Mouse (Mus musculus): ENCODE results near the gene Ethe1.

Gene Ethe1

GRCm38 (mm10) chr7:24595464-24595863, 8.1 kb downstream of the Ethe1 start:
- ChIA-PET CTCF (interaction anchor here in 2 of 4 experiments (1.1 to 2.3 kb wide), 2 partner anchors 31 to 40 kb away, joined by 6 to 8 read pairs; no protein-coding TSS in a partner anchor), POLR2A (interaction anchor here in 3 of 4 experiments (0.7 to 1.6 kb wide), 5 partner anchors 10 to 24 kb away, joined by 3 to 4 read pairs (median 4); no protein-coding TSS in a partner anchor)

- CTCF ChIA-PET: interaction anchor here (0.6 to 4.4 kb wide), 17 partner anchors 9 to 386 kb away, joined by 3 to 84 read pairs (median 4); partner anchors contain the start of gene Lypd3 (in 1 of the 4)
- POLR2A ChIA-PET: interaction anchor here in 1 of 4 experiments (0.9 kb wide), 1 partner anchor 11 kb away, joined by 4 read pairs; the partner anchor contains the start of genes Ethe1 and Zfp575
Measured at GRCm38 (mm10) chr7:24598121-24598520, 10.8 kb downstream of the Ethe1 start.

GRCm38 (mm10) chr7:24599211-24600067, 12.1 kb downstream of the Ethe1 start:
- ChIA-PET POLR2A (interaction anchor here (0.6 to 1.1 kb wide), 8 partner anchors 11 to 247 kb away, joined by 3 to 5 read pairs (median 3); partner anchors contain the start of genes Irgq (in 1 of the 4) and Phldb3 (in 1 of the 4)), CTCF (interaction anchor here (0.5 to 4.4 kb wide), 65 partner anchors 11 to 1068 kb away, joined by 3 to 84 read pairs (median 4); partner anchors contain the start of genes Phldb3 (in 3 of the 4), Lypd3 (in 2 of the 4), Rabac1 (in 2 of the 4) and Cadm4 (in 1 of the 4))

- CTCF ChIA-PET: interaction anchor here (0.5 to 4.4 kb wide), 151 partner anchors 9 to 493 kb away, joined by 3 to 84 read pairs (median 5); partner anchors contain the start of genes Phldb3 (in 4 of the 4), Ethe1 (in 3 of the 4), Zfp575 (in 3 of the 4) and Lypd3 (in 2 of the 4)
- POLR2A ChIA-PET: interaction anchor here in 3 of 4 experiments (0.6 to 1.7 kb wide), 22 partner anchors 8 to 301 kb away, joined by 3 to 8 read pairs (median 4); partner anchors contain the start of genes Zfp428 (in 2 of the 3), Cadm4 (in 1 of the 3), Irgq (in 1 of the 3) and Phldb3 (in 1 of the 3)
Measured at GRCm38 (mm10) chr7:24600941-24601597, 13.7 kb downstream of the Ethe1 start.

- ChIA-PET POLR2A (interaction anchor here in 1 of 4 experiments (1.0 to 2.0 kb wide), 2 partner anchors 11 to 73 kb away, joined by 4 read pairs; no protein-coding TSS in a partner anchor), CTCF (no interaction called here)
Measured at GRCm38 (mm10) chr7:24605561-24605960, 18.2 kb downstream of the Ethe1 start.

- ChIA-PET CTCF (interaction anchor here in 1 of 4 experiments (0.6 to 0.7 kb wide), 5 partner anchors 46 to 724 kb away, joined by 3 to 7 read pairs (median 5); no protein-coding TSS in a partner anchor), POLR2A (interaction anchor here in 2 of 4 experiments (0.6 to 2.0 kb wide), 2 partner anchors 12 to 13 kb away, joined by 3 to 4 read pairs; no protein-coding TSS in a partner anchor)
Measured at GRCm38 (mm10) chr7:24606046-24606445, 18.7 kb downstream of the Ethe1 start.

- CTCF ChIA-PET: no interaction called here
Measured at GRCm38 (mm10) chr7:24608017-24608416, 20.7 kb downstream of the Ethe1 start.

GRCm38 (mm10) chr7:24608561-24608960, 21.2 kb downstream of the Ethe1 start:
- POLR2A ChIA-PET: interaction anchor here in 1 of 4 experiments (0.6 kb wide), 1 partner anchor 44 kb away, joined by 3 read pairs; no protein-coding TSS in a partner anchor

More at GRCm38 (mm10) chr7:24608017-24608416, 20.7 kb downstream of the Ethe1 start:
- POLR2A ChIA-PET: interaction anchor here in 1 of 4 experiments (0.6 kb wide), 1 partner anchor 43 kb away, joined by 3 read pairs; no protein-coding TSS in a partner anchor

GRCm38 (mm10) chr7:24610144-24610878, 23.0 kb downstream of the Ethe1 start, which contains the start of gene Phldb3:
TSS of gene Phldb3 (plus strand) at chr7:24610763.
- ChIA-PET POLR2A (interaction anchor here in 3 of 4 experiments (0.6 to 2.0 kb wide), 20 partner anchors 8 to 362 kb away, joined by 3 to 17 read pairs (median 4); partner anchors contain the start of genes Rabac1 (in 2 of the 3), Rps19 (in 1 of the 3) and Smg9 (in 1 of the 3)), CTCF (interaction anchor here (0.6 to 3.5 kb wide), 28 partner anchors 9 to 484 kb away, joined by 3 to 25 read pairs (median 5); partner anchors contain the start of genes Pinlyp (in 1 of the 4), Xrcc1 (in 1 of the 4) and Zfp428 (in 1 of the 4))

More at GRCm38 (mm10) chr7:24608561-24608960, 21.2 kb downstream of the Ethe1 start:
- CTCF ChIA-PET: no interaction called here

- CTCF ChIA-PET: interaction anchor here (0.5 to 3.5 kb wide), 26 partner anchors 8 to 483 kb away, joined by 3 to 25 read pairs (median 4); partner anchors contain the start of genes Pinlyp (in 1 of the 4), Xrcc1 (in 1 of the 4) and Zfp428 (in 1 of the 4)
- POLR2A ChIA-PET: interaction anchor here (0.6 to 2.0 kb wide), 21 partner anchors 8 to 362 kb away, joined by 3 to 17 read pairs (median 4); partner anchors contain the start of genes Rabac1 (in 2 of the 4) and Rps19 (in 1 of the 4)
Measured at GRCm38 (mm10) chr7:24610879-24611494, 23.6 kb downstream of the Ethe1 start.

GRCm38 (mm10) chr7:24611709-24612108, 24.4 kb downstream of the Ethe1 start:
- ChIA-PET CTCF (interaction anchor here (0.5 to 3.5 kb wide), 27 partner anchors 7 to 482 kb away, joined by 3 to 25 read pairs (median 4); partner anchors contain the start of gene Zfp428 (in 1 of the 4)), POLR2A (interaction anchor here (0.7 to 2.0 kb wide), 14 partner anchors 8 to 278 kb away, joined by 3 to 17 read pairs (median 5); partner anchors contain the start of gene Rps19 (in 1 of the 4))

GRCm38 (mm10) chr7:24612308-24612910, 25.1 kb downstream of the Ethe1 start:
- CTCF ChIA-PET: interaction anchor here in 3 of 4 experiments (0.5 to 3.5 kb wide), 14 partner anchors 7 to 353 kb away, joined by 3 to 25 read pairs (median 4); no protein-coding TSS in a partner anchor
- POLR2A ChIA-PET: interaction anchor here in 3 of 4 experiments (0.6 to 2.0 kb wide), 6 partner anchors 7 to 176 kb away, joined by 3 to 17 read pairs (median 5); no protein-coding TSS in a partner anchor

GRCm38 (mm10) chr7:24614816-24615215, 27.5 kb downstream of the Ethe1 start:
- ChIA-PET CTCF (interaction anchor here in 2 of 4 experiments (0.9 to 1.5 kb wide), 6 partner anchors 11 to 28 kb away, joined by 3 to 7 read pairs (median 4); no protein-coding TSS in a partner anchor), POLR2A (interaction anchor here in 2 of 4 experiments (0.5 to 0.6 kb wide), 3 partner anchors 14 to 757 kb away, joined by 3 read pairs; no protein-coding TSS in a partner anchor)

- CTCF ChIA-PET: interaction anchor here in 3 of 4 experiments (0.5 to 2.0 kb wide), 3 partner anchors 17 to 134 kb away, joined by 3 to 7 read pairs (median 6); no protein-coding TSS in a partner anchor
- POLR2A ChIA-PET: interaction anchor here in 1 of 4 experiments (2.7 kb wide), 1 partner anchor 11 kb away, joined by 19 read pairs; no protein-coding TSS in a partner anchor
Measured at GRCm38 (mm10) chr7:24617763-24618162, 30.4 kb downstream of the Ethe1 start.

GRCm38 (mm10) chr7:24618374-24618773, 31.0 kb downstream of the Ethe1 start:
- CTCF ChIA-PET: interaction anchor here in 3 of 4 experiments (0.6 to 2.4 kb wide), 10 partner anchors 10 to 44 kb away, joined by 3 to 33 read pairs (median 16); no protein-coding TSS in a partner anchor

More at GRCm38 (mm10) chr7:24618374-24618773, 31.0 kb downstream of the Ethe1 start:
- POLR2A ChIA-PET: interaction anchor here in 2 of 4 experiments (0.6 to 2.7 kb wide), 8 partner anchors 9 to 222 kb away, joined by 3 to 19 read pairs (median 4); no protein-coding TSS in a partner anchor

All from embryonic stem cell, embryonic (primary cell).